Mouse (Mus musculus) fat pad, adult 2 months (tissue): ENCODE data around the gene Hoxc9.

Experiments
- DNase-seq: peaks from one replicate; pipeline ENCODE4 v3.0.0-alpha.2; 2011; ENCODE audit warnings: low read depth, low spot score; ENCODE audit errors: extremely low read depth

Hoxc9 gene

DNA sequence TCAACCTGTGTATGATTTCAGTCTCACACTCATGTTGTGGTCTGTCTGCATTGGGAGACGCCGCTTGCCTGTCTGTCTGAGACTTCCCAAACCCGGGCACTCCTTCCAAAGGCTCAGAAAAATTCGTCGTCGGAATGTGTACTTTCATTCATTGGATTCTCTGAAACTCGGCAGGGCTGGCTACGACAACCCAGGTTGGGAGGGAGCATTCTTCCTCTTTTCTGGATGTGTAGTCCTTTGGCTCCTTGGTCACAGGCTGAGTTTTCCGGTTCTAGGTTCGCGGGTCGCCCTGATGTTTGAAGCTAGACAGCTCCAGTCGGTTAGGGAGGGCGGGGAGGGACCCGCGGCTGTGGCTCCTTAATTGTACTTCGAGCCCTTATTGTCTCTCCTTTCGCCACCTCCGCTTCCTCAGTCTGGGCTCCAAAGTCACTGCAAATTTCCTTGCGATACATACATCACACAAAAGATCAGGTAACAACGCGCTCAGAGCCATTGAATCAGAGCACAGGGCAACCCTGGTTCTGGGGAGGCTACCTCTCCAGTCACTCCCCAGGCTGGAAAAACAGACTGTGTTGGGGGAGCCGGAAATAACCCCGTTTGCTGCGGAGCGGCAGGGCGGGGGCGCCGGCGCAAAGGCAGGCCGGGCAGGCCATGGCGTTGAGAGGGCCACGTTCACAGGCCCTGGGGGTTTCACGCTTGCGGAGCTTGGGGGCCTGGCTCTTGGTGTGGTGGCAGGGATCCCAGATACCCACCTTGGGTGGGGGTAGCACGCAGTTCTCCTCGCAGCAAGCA, 588 bp downstream of the Hoxc9 start:
- DNase-seq = no peak

DNA sequence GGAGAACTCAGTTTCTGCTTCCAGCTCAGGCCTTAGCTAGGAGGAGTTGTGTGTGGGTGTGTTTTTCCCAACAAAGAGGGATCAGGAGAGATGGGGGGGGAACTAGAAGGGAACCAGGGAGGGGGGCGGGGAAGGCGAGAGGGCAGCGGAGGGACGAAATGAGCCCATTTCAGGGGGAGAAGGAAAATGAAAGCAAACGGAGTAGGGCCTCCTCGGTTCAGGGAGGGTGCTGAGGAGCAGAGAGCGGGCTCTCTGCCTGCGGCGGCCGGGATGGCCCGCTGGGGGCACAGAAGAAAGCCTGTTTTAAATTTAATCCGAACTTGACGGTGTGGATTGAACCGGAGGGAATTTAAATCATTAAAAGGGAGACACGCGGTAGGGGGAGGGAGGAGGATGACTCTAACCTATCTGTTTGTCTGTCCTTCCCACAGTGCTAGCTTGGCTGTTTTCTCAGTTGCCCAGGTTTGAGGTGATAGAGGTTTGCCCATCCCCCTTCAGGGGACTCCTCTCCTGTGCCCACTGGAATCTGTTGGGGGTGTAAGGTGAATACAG, 1.3 kb downstream of the Hoxc9 start:
- no peak for DNase-seq

GRCm38 (mm10) chr15:102978615-102979515, 2.6 kb downstream of the Hoxc9 start:
- DNase-seq = no peak

DNA sequence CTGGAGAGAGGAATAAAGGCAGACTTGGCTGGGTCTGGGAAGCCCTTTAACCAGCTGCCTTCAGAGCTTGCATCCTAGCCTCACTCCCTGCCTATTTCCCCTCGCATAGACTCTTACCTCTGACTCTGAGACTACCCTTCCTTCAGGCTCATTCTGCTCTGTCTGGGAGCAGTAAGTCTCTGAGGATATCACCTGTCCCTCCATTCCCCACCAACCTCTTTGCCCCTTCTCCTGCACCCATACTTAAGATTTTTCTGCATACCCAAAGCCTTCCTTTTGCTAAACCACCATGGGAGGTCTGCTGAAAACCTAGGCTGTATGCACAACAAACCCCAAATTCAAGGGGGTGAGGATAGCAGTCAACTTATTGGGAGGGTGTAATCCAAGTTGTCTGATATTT, 3.7 kb downstream of the Hoxc9 start:
- no peak for DNase-seq

GRCm38 (mm10) chr15:102980352-102980751, 4.1 kb downstream of the Hoxc9 start:
- no peak for DNase-seq

DNA sequence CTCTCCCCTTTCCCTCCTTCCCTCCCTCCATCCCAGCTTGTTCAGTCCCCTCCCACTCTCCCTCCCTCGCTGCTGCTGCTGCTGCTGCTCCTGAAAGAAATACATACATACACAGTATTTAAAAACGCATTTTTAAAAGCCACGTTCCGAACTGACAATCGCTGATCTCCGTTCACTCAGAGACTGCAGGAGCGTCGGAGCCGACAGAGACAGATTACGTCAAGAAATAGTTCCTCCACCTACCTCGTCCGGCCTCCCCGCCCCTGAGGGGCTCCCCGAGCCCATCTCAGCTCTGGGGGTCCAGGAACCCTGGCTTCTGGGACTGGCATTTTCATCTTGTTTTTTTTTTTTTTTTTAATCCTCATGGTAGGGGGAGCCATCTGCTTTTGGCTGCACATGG, 4.7 kb downstream of the Hoxc9 start:
- DNase-seq = no peak

DNA sequence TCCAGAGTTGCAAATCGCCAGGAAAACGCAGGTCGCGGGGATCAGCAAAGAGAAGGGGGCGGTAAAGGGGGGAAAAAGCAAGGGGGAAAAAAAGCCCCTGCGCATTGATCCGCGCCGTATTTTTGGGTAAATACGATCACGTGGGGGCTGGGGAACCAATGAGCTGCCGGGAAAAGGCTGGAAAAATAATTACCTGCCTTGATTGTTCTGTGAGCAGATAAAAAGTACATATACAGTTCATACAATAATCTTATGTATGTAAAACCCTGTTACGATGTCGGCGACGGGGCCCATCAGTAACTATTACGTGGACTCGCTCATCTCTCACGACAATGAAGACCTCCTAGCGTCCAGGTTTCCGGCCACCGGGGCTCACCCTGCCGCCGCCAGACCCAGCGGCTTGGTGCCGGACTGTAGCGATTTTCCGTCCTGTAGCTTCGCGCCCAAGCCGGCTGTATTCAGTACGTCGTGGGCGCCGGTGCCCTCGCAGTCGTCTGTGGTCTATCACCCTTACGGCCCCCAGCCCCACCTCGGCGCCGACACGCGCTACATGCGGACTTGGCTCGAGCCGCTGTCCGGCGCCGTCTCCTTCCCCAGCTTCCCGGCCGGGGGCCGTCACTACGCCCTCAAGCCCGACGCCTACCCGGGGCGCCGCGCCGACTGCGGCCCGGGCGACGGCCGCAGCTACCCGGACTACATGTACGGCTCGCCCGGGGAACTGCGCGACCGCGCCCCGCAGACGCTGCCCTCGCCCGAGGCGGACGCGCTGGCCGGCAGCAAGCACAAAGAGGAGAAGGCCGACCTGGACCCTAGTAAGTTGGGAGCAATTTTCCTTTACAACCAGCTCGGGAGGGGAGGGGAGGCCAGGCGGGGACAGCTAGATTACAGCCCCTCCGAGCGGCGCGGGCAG, 5.4 kb downstream of the Hoxc9 start:
- no peak for DNase-seq

DNA sequence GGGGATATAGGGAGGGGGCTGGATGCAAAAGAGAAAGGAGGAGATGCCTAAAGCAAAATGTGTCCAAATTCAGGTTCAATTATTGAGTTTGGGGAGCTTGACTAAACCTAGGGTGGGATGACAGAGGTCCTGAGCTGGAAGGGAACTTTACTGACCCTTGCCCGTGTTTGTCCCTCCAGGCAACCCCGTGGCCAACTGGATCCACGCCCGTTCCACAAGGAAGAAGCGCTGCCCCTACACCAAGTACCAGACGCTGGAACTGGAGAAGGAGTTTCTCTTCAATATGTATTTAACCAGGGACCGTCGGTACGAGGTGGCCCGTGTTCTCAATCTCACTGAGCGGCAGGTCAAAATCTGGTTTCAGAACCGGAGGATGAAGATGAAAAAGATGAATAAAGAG, 7.5 kb downstream of the Hoxc9 start:
- no peak for DNase-seq

DNA sequence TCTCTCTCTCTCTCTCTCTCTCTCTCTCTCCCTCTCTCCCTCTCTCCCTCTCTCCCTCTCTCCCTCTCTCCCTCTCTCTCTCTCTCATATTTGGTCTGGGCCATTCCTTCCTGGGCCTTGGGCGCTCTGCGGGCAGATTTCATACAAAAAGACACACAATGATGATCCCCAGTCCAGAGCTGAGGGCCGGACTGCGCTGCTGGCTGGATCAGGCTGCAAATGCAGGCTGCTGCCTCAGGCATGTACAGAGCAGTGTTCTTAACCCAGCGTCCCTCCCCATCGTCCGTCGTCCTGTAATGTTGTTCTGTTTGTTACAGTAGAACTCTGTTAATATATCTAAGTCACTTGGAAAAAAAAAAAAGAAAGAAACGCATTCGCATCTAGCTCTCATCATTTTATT, 8.3 kb downstream of the Hoxc9 start:
- no peak for DNase-seq

DNA sequence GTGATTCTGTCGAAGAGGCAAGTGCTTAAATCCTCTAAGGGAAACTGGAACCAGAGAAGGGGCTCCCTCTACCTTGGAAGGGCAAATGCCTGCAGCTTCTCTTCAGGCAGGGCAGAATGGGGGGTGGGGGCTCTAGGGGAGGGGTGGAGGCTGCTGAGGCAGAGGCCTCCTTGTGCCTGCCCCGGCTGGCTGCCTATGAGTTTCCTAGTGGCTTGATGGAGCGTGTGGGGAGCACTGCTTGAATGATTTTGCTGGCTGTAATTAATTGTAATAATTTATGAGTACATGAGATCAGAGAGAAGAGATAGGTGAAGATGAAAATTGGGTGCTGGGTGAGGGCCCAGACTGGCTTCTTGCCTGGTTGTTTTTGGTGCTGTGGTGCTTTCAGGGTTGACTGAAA, 8.7 kb downstream of the Hoxc9 start:
- no peak for DNase-seq

DNA sequence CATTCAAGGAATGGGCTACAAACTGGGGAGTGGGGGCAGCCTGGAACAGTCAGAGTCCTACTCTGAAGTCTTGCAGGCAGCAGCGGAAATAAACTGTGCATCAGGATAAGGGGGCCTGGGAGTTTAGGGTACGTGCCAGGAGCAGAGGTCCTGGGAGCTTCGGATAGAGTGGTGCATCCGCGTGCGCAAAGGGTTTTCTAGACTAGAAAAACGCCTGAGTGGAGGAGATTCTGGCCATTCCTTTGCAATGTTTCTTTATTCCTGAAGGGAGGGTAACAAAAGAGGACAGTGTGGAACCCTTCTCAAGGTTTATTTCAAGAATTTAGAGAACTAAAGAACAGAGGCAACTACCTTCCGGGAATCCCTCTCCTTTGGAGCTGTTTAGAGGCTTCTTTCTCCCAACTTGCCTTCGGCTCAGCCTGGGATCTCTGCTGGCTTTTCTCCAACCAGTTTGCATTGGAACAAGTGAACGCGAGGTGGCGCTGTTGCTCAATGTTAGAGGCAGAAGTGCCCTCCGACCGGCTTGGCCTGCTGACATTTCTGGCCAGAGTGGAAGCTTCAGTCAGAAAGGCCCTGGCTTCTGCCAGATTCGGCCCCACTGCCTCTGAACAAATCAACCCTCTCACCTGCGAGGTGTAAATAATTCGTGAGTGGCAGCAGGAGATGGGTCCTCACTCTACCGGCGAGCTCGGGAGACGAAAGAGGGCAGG, 11.0 kb downstream of the Hoxc9 start:
- DNase-seq = peak; percentile 2

GRCm38 (mm10) chr15:102988078-102988477, 11.8 kb downstream of the Hoxc9 start:
- DNase-seq = no peak

DNA sequence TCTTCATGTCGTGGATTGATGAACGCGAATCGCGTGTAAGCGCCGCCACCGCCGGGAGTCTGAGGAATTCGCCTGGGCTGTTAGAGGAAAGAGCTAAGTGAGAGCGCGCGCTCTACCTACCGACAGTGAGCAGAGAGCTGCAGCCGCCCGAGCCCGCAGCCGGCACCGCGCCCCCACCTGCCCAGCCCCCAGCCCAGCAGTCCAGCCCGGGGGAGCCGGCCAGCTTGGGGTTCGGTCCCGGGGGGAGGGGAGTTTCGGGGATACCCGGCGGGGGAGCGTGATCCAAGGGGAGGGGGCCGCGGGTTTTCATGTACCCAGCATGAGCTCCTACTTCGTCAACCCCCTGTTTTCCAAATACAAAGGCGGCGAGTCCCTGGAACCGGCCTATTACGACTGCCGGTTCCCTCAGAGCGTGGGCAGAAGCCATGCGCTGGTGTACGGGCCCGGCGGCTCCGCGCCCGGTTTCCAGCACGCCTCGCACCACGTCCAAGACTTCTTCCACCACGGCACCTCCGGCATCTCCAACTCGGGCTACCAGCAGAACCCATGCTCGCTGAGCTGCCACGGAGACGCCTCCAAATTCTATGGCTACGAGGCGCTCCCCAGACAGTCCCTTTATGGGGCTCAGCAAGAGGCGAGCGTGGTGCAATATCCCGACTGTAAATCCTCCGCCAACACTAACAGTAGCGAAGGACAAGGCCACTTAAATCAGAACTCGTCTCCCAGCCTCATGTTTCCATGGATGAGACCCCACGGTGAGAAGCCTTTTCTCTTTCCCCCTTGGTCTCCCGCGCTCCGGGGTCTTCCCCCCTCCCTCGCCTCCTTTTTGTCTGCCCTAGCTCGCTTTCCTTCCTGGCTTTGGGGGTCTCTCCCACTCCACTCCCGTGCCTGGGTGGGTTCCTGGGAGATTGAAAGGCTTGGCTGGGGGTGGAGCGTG, 14.5 kb downstream of the Hoxc9 start, which contains the start of gene Hoxc8:
Gene Hoxc8, plus strand, starts transcription at position 147 of the 937 bp plus-strand sequence.
- DNase-seq = no peak

- no peak for DNase-seq
Observed at GRCm38 (mm10) chr15:102991782-102992181, 15.5 kb downstream of the Hoxc9 start.

- no peak for DNase-seq
Observed at GRCm38 (mm10) chr15:102992206-102992605, 16.0 kb downstream of the Hoxc9 start.

- no peak for DNase-seq
Observed at GRCm38 (mm10) chr15:102992863-102993262, 16.6 kb downstream of the Hoxc9 start.

GRCm38 (mm10) chr15:102996548-102996947, 20.3 kb downstream of the Hoxc9 start:
- DNase-seq = no peak

DNA sequence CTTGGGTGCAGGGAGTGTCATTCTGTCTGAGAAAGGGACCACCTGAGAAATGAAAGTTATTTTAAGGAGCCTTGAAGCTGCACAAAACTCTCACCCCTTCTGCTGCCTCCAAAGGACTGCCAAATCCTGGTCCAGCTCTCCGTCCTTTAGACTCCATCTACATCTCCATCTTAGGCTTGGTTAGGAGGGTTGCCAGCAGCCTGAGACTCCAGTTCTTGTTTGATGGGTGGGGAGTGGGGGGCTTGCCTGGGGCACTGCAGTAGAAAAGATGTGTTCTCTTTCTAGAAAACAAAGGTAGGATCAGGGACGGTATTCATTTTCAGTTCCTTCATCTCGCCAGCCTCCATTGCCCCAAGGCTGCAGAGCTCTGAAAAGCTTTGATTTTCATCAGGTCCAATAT, 21.2 kb downstream of the Hoxc9 start:
- no peak for DNase-seq

- no peak for DNase-seq
Observed at GRCm38 (mm10) chr15:102997939-102998355, 21.7 kb downstream of the Hoxc9 start, which contains the start of gene Hoxc6. Gene Hoxc6, plus strand, starts transcription at chr15:102998257.
